Mouse (Mus musculus): ENCODE results near the gene Irf8. TPM values are rescaled to one million over a fixed set of nuclear protein-coding genes. Genes with fewer than 3 reads are reported as not detected.

The Irf8 gene
- 18.7 and 18.9 TPM in 2 replicates for polyA plus RNA-seq (2015; fragmentation: Nextera tagmentation; extraction: Ambion mirVana)

GRCm38 (mm10) chr8:120735770-120736481 lies at the start of gene Irf8:
Irf8 (plus strand) TSS chr8:120736358.
- H3K9me3 ChIP-seq (ENCODE audit: control insufficient read depth, low read length) = no peaks in the 10 kb centered on the region
- WGBS = under 1% methylated on average over 56 of the region's 62 CpGs
- peaks cover 3% of the 10 kb centered on the region; the same call in 1 of the 2 replicates for H3K4me1 ChIP-seq (replicated peaks; ENCODE audit: control insufficient read depth, insufficient read depth)
- peak within 1 kb of the TSS; percentile 57 for H3K9ac ChIP-seq (ENCODE audit: low read length)
- DNase-seq (ENCODE audit: low spot score) (peak; percentile 91), ATAC-seq (ENCODE audit: low FRiP score, low TSS enrichment) (peak; percentile 93)
- H3K27ac ChIP-seq (replicated peaks) = peak within 1 kb of the TSS; percentile 36
- no peaks in the 10 kb centered on the region for H3K36me3 ChIP-seq (ENCODE audit: control insufficient read depth, insufficient read depth, low read length)
- peak within 1 kb of the TSS; percentile 51 for H3K4me3 ChIP-seq (ENCODE audit: low read depth, low read length)
- TF ChIP-seq CTCF (IDR thresholded peaks at IDR 0.05; ENCODE audit: low read depth) (peak; percentile 50), EP300 (optimal IDR thresholded peaks at IDR 0.05) (no peak)
- peak within 1 kb of the TSS; percentile 89 for H3K4me2 ChIP-seq (replicated peaks; ENCODE audit: low read depth)
- H3K27me3 ChIP-seq (ENCODE audit: control insufficient read depth, insufficient read depth, low read length) = no peaks in the 10 kb centered on the region

GRCm38 (mm10) chr8:120686576-120686975 lies 49.6 kb upstream of the Irf8 start:
- DNase-seq (ENCODE audit: low spot score) (no peak), ATAC-seq (ENCODE audit: low FRiP score, low TSS enrichment) (no peak)
- H3K27ac ChIP-seq (replicated peaks) = no peak overlapping the region
- no peaks in the 10 kb centered on the region for H3K36me3 ChIP-seq (ENCODE audit: control insufficient read depth, insufficient read depth, low read length)
- no peak for TF ChIP-seq CTCF (IDR thresholded peaks at IDR 0.05; ENCODE audit: low read depth)
- TF ChIP-seq EP300 (optimal IDR thresholded peaks at IDR 0.05) = no peak
- no peaks in the 10 kb centered on the region for H3K9me3 ChIP-seq (ENCODE audit: control insufficient read depth, low read length)
- H3K4me1 ChIP-seq (replicated peaks; ENCODE audit: control insufficient read depth, insufficient read depth) = peaks cover 9% of the 10 kb centered on the region
- no peak overlapping the region for H3K4me3 ChIP-seq (ENCODE audit: low read depth, low read length)
- WGBS = 78% methylated on average over 5 of the region's 5 CpGs
- no peak overlapping the region for H3K9ac ChIP-seq (ENCODE audit: low read length)
- H3K4me2 ChIP-seq (replicated peaks; ENCODE audit: low read depth) = no peak overlapping the region
- H3K27me3 ChIP-seq (ENCODE audit: control insufficient read depth, insufficient read depth, low read length) = no peaks in the 10 kb centered on the region

GRCm38 (mm10) chr8:120687786-120688185 lies 48.4 kb upstream of the Irf8 start:
- 57% methylated on average over 8 of the region's 8 CpGs for WGBS
- H3K9ac ChIP-seq (ENCODE audit: low read length) = no peak overlapping the region

GRCm38 (mm10) chr8:120688511-120688910 lies 47.6 kb upstream of the Irf8 start:
- WGBS = 89% methylated on average over 7 of the region's 7 CpGs

More at GRCm38 (mm10) chr8:120687786-120688185, 48.4 kb upstream of the Irf8 start:
- Histone ChIP-seq H3K4me3 (ENCODE audit: low read depth, low read length) (no peak overlapping the region), H3K9me3 (ENCODE audit: control insufficient read depth, low read length) (no peaks in the 10 kb centered on the region), H3K4me1 (replicated peaks; ENCODE audit: control insufficient read depth, insufficient read depth) (peaks cover 9% of the 10 kb centered on the region), H3K27ac (replicated peaks) (no peak overlapping the region), H3K4me2 (replicated peaks; ENCODE audit: low read depth) (no peak overlapping the region), H3K36me3 (ENCODE audit: control insufficient read depth, insufficient read depth, low read length) (no peaks in the 10 kb centered on the region), H3K27me3 (ENCODE audit: control insufficient read depth, insufficient read depth, low read length) (no peaks in the 10 kb centered on the region)
- DNase-seq (ENCODE audit: low spot score) (no peak), ATAC-seq (ENCODE audit: low FRiP score, low TSS enrichment) (no peak)
- no peak for TF ChIP-seq EP300 (optimal IDR thresholded peaks at IDR 0.05)
- no peak for TF ChIP-seq CTCF (IDR thresholded peaks at IDR 0.05; ENCODE audit: low read depth)

GRCm38 (mm10) chr8:120692934-120693333 lies 43.2 kb upstream of the Irf8 start:
- H3K4me3 ChIP-seq (ENCODE audit: low read depth, low read length) = no peak overlapping the region
- H3K27ac ChIP-seq (replicated peaks) = no peak overlapping the region
- no peak overlapping the region for H3K9ac ChIP-seq (ENCODE audit: low read length)
- no peak overlapping the region for H3K4me2 ChIP-seq (replicated peaks; ENCODE audit: low read depth)
- no peak for ATAC-seq (ENCODE audit: low FRiP score, low TSS enrichment)
- no peak for DNase-seq (ENCODE audit: low spot score)
- H3K36me3 ChIP-seq (ENCODE audit: control insufficient read depth, insufficient read depth, low read length) = no peaks in the 10 kb centered on the region
- no peaks in the 10 kb centered on the region for H3K9me3 ChIP-seq (ENCODE audit: control insufficient read depth, low read length)
- 63% methylated on average over 4 of the region's 4 CpGs for WGBS
- H3K27me3 ChIP-seq (ENCODE audit: control insufficient read depth, insufficient read depth, low read length) = no peaks in the 10 kb centered on the region
- no peak for TF ChIP-seq EP300 (optimal IDR thresholded peaks at IDR 0.05)
- TF ChIP-seq CTCF (IDR thresholded peaks at IDR 0.05; ENCODE audit: low read depth) = no peak
- 0 out of 2 replicates have a peak, but pooled peaks cover 4% of the 10 kb centered on the region for H3K4me1 ChIP-seq (replicated peaks; ENCODE audit: control insufficient read depth, insufficient read depth)

More at GRCm38 (mm10) chr8:120688511-120688910, 47.6 kb upstream of the Irf8 start:
- no peak for DNase-seq (ENCODE audit: low spot score)
- Histone ChIP-seq H3K27ac (replicated peaks) (no peak overlapping the region), H3K9ac (ENCODE audit: low read length) (no peak overlapping the region), H3K4me1 (replicated peaks; ENCODE audit: control insufficient read depth, insufficient read depth) (peaks cover 9% of the 10 kb centered on the region), H3K4me3 (ENCODE audit: low read depth, low read length) (no peak overlapping the region), H3K4me2 (replicated peaks; ENCODE audit: low read depth) (no peak overlapping the region), H3K9me3 (ENCODE audit: control insufficient read depth, low read length) (no peaks in the 10 kb centered on the region), H3K27me3 (ENCODE audit: control insufficient read depth, insufficient read depth, low read length) (no peaks in the 10 kb centered on the region), H3K36me3 (ENCODE audit: control insufficient read depth, insufficient read depth, low read length) (no peaks in the 10 kb centered on the region)
- TF ChIP-seq EP300 (optimal IDR thresholded peaks at IDR 0.05) (no peak), CTCF (IDR thresholded peaks at IDR 0.05; ENCODE audit: low read depth) (no peak)
- no peak for ATAC-seq (ENCODE audit: low FRiP score, low TSS enrichment)

GRCm38 (mm10) chr8:120693861-120694493 lies 42.2 kb upstream of the Irf8 start:
- Histone ChIP-seq H3K9ac (ENCODE audit: low read length) (no peak overlapping the region), H3K36me3 (ENCODE audit: control insufficient read depth, insufficient read depth, low read length) (no peaks in the 10 kb centered on the region), H3K9me3 (ENCODE audit: control insufficient read depth, low read length) (no peaks in the 10 kb centered on the region), H3K27me3 (ENCODE audit: control insufficient read depth, insufficient read depth, low read length) (no peaks in the 10 kb centered on the region), H3K4me3 (ENCODE audit: low read depth, low read length) (no peak overlapping the region), H3K27ac (replicated peaks) (peak overlapping the region; percentile 8), H3K4me2 (replicated peaks; ENCODE audit: low read depth) (peak overlapping the region; percentile 42), H3K4me1 (replicated peaks; ENCODE audit: control insufficient read depth, insufficient read depth) (0 out of 2 replicates have a peak, but pooled peaks cover 7% of the 10 kb centered on the region)
- ATAC-seq (ENCODE audit: low FRiP score, low TSS enrichment) = peak; percentile 78
- DNase-seq (ENCODE audit: low spot score) = peak; percentile 87
- TF ChIP-seq EP300 (optimal IDR thresholded peaks at IDR 0.05) (no peak), CTCF (IDR thresholded peaks at IDR 0.05; ENCODE audit: low read depth) (no peak)
- 9% methylated on average over 22 of the region's 22 CpGs for WGBS

All from stomach, postnatal 0 days (tissue).